Mouse (Mus musculus) heart, embryonic 11.5 days (tissue): ENCODE results near the gene Msi2. TPM values are rescaled to one million over a fixed set of nuclear protein-coding genes. Genes with fewer than 3 reads are reported as not detected.

ENCODE experiments used
- ATAC-seq: fragments of 200-750 bp; cut with Nextera tagmentation; replicated peaks from 2 replicates; pipeline ENCODE4 v1.8.0; 2017; ENCODE audit warnings: moderate library complexity; ENCODE audit not compliant: insufficient number of reproducible peaks, low FRiP score, low TSS enrichment
- H3K27ac ChIP-seq: fragments of 300-500 bp; sonication (generic); 2 replicates; pipeline ENCODE4 v1.5.1; 2014; ENCODE audit warnings: mild to moderate bottlenecking, low read depth, low read length
- H3K27me3 ChIP-seq: fragments of 300-500 bp; sonication (generic); 2 replicates; pipeline ENCODE4 v1.6.1; 2014; ENCODE audit warnings: mild to moderate bottlenecking, low read length, mixed read lengths; ENCODE audit not compliant: control insufficient read depth, insufficient read depth
- H3K36me3 ChIP-seq: fragments of 300-500 bp; sonication (generic); 2 replicates; pipeline ENCODE4 v1.6.1; 2014; ENCODE audit warnings: mild to moderate bottlenecking, low read length, moderate library complexity, mixed read lengths; ENCODE audit not compliant: control insufficient read depth, insufficient read depth
- H3K4me1 ChIP-seq: fragments of 300-500 bp; sonication (generic); 2 replicates; pipeline ENCODE4 v1.6.1; 2014; ENCODE audit warnings: low read length; ENCODE audit not compliant: control insufficient read depth, insufficient read depth
- H3K4me2 ChIP-seq: fragments of 300-500 bp; sonication (generic); 2 replicates; pipeline ENCODE4 v1.6.1; 2014; ENCODE audit warnings: mild to moderate bottlenecking, moderate library complexity
- H3K4me3 ChIP-seq: fragments of 300-500 bp; sonication (generic); 2 replicates; pipeline ENCODE4 v1.5.1; 2014; ENCODE audit warnings: low read depth, low read length
- H3K9ac ChIP-seq: fragments of 300-500 bp; sonication (generic); 2 replicates; pipeline ENCODE4 v1.6.1; 2014; ENCODE audit warnings: mild to moderate bottlenecking, low read depth, low read length, moderate library complexity
- H3K9me3 ChIP-seq: fragments of 300-500 bp; sonication (generic); replicated peaks from 2 replicates; pipeline ENCODE4 v1.6.1; 2016; ENCODE audit warnings: low read length; ENCODE audit not compliant: control insufficient read depth
- WGBS: fragments of 180-500 bp; shearing (Covaris S2); extraction: QIAGEN DNeasy Blood & Tissue Kit; methylation state at CpG from one replicate; pipeline ENCODE4 v1.1.7; 2014; ENCODE audit not compliant: insufficient replicate concordance; 5-methylcytosine and 5-hydroxymethylcytosine counted together
- polyA plus RNA-seq: library from polyadenylated mRNA; unstranded; fragments of >200 nt; fragmentation: Nextera tagmentation; extraction: Ambion mirVana; gene quantifications from 2 replicates; pipeline ENCODE4 v1.2.1, GENCODE M21; 2014

Gene Msi2
- polyA plus RNA-seq, 1 experiment from 2014 or later, result 18.4 TPM

GRCm38 (mm10) chr11:88468996-88469395 is 249.3 kb downstream of the Msi2 start:
- peaks cover 69% of the 10 kb centered on the region for H3K4me1 ChIP-seq
- H3K27me3 ChIP-seq, result no peaks in the 10 kb centered on the region
- H3K9me3 ChIP-seq, result no peaks in the 10 kb centered on the region
- ATAC-seq, result no peak
- no peaks in the 10 kb centered on the region; the same call in 1 of the 2 replicates for H3K36me3 ChIP-seq
- no peak overlapping the region for H3K4me3 ChIP-seq
- peak overlapping the region; percentile 82; the same call in 1 of the 2 replicates for H3K27ac ChIP-seq
- H3K9ac ChIP-seq, result no peak overlapping the region
- no peak overlapping the region for H3K4me2 ChIP-seq

GRCm38 (mm10) chr11:88467498-88468245 is 250.6 kb downstream of the Msi2 start:
- peak; percentile 60; the same call in 1 of the 2 replicates for ATAC-seq
- no peaks in the 10 kb centered on the region for H3K27me3 ChIP-seq

GRCm38 (mm10) chr11:88463951-88464350 is 254.4 kb downstream of the Msi2 start:
- H3K27ac ChIP-seq, result peak overlapping the region; percentile 29
- H3K9me3 ChIP-seq, result no peaks in the 10 kb centered on the region
- H3K4me3 ChIP-seq, result no peak overlapping the region
- peaks cover 50% of the 10 kb centered on the region for H3K4me1 ChIP-seq
- H3K36me3 ChIP-seq, result no peaks in the 10 kb centered on the region
- WGBS, result 74% methylated on average over 6 of the region's 6 CpGs
- no peak for ATAC-seq
- no peaks in the 10 kb centered on the region for H3K27me3 ChIP-seq
- no peak overlapping the region for H3K4me2 ChIP-seq
- no peak overlapping the region for H3K9ac ChIP-seq

More at GRCm38 (mm10) chr11:88467498-88468245, 250.6 kb downstream of the Msi2 start:
- H3K4me1 ChIP-seq, result peaks cover 65% of the 10 kb centered on the region
- peak overlapping the region; percentile 85 for H3K27ac ChIP-seq
- peak overlapping the region; percentile 44; the same call in 1 of the 2 replicates for H3K9ac ChIP-seq
- WGBS, result 28% methylated on average over 18 of the region's 18 CpGs
- H3K4me2 ChIP-seq, result peak overlapping the region; percentile 37; the same call in 1 of the 2 replicates
- H3K9me3 ChIP-seq, result no peaks in the 10 kb centered on the region
- no peak overlapping the region for H3K4me3 ChIP-seq
- no peaks in the 10 kb centered on the region; the same call in 1 of the 2 replicates for H3K36me3 ChIP-seq

- Histone ChIP-seq H3K4me1 (peaks cover 46% of the 10 kb centered on the region), H3K4me2 (no peak overlapping the region), H3K9me3 (no peaks in the 10 kb centered on the region), H3K9ac (no peak overlapping the region), H3K27me3 (no peaks in the 10 kb centered on the region), H3K36me3 (no peaks in the 10 kb centered on the region), H3K27ac (no peak overlapping the region), H3K4me3 (no peak overlapping the region)
- 82% methylated on average over 8 of the region's 8 CpGs for WGBS
- no peak for ATAC-seq
These were observed 255.5 kb downstream of the Msi2 start for GRCm38 (mm10) chr11:88462789-88463188.

GRCm38 (mm10) chr11:88461601-88462000 is 256.7 kb downstream of the Msi2 start:
- H3K27me3 ChIP-seq, result no peaks in the 10 kb centered on the region
- no peak overlapping the region for H3K9ac ChIP-seq
- 70% methylated on average over 4 of the region's 4 CpGs for WGBS
- no peaks in the 10 kb centered on the region for H3K36me3 ChIP-seq
- no peaks in the 10 kb centered on the region for H3K9me3 ChIP-seq
- ATAC-seq, result no peak
- peaks cover 47% of the 10 kb centered on the region for H3K4me1 ChIP-seq
- H3K4me3 ChIP-seq, result no peak overlapping the region
- H3K27ac ChIP-seq, result no peak overlapping the region
- H3K4me2 ChIP-seq, result no peak overlapping the region

- ATAC-seq, result no peak
These were observed 258.2 kb downstream of the Msi2 start for GRCm38 (mm10) chr11:88459946-88460736.

GRCm38 (mm10) chr11:88457241-88457738 is 261.0 kb downstream of the Msi2 start:
- ATAC-seq, result no peak
- no peaks in the 10 kb centered on the region for H3K36me3 ChIP-seq
- no peaks in the 10 kb centered on the region for H3K27me3 ChIP-seq
- peaks cover 57% of the 10 kb centered on the region for H3K4me1 ChIP-seq
- H3K9ac ChIP-seq, result no peak overlapping the region
- no peak overlapping the region for H3K4me2 ChIP-seq
- H3K27ac ChIP-seq, result no peak overlapping the region
- WGBS, result 75% methylated on average over 10 of the region's 10 CpGs
- H3K9me3 ChIP-seq, result no peaks in the 10 kb centered on the region
- no peak overlapping the region for H3K4me3 ChIP-seq

More at GRCm38 (mm10) chr11:88459946-88460736, 258.2 kb downstream of the Msi2 start:
- Histone ChIP-seq H3K4me3 (no peak overlapping the region), H3K4me1 (peaks cover 57% of the 10 kb centered on the region), H3K9ac (0 out of 2 replicates have a peak overlapping the region, but pooled peaks have one; percentile 40), H3K27ac (peak overlapping the region; percentile 70; the same call in 1 of the 2 replicates), H3K9me3 (no peaks in the 10 kb centered on the region), H3K36me3 (no peaks in the 10 kb centered on the region), H3K4me2 (no peak overlapping the region), H3K27me3 (no peaks in the 10 kb centered on the region)
- 48% methylated on average over 19 of the region's 19 CpGs for WGBS

GRCm38 (mm10) chr11:88454867-88455806 is 263.2 kb downstream of the Msi2 start:
- H3K4me3 ChIP-seq, result no peak overlapping the region
- WGBS, result 32% methylated on average over 19 of the region's 19 CpGs
- H3K27ac ChIP-seq, result peak overlapping the region; percentile 77
- H3K9ac ChIP-seq, result peak overlapping the region; percentile 52
- H3K4me2 ChIP-seq, result peak overlapping the region; percentile 40
- H3K4me1 ChIP-seq, result peaks cover 57% of the 10 kb centered on the region
- H3K9me3 ChIP-seq, result no peaks in the 10 kb centered on the region
- no peaks in the 10 kb centered on the region for H3K36me3 ChIP-seq
- no peaks in the 10 kb centered on the region for H3K27me3 ChIP-seq
- no peak for ATAC-seq
